Comparison of ENCODE assay signal across 23 mouse cellular contexts in genomic region chr4:48342705-48343104, GRCm38 (mm10).
DNase-seq lines count a peak whose midpoint lies in the region; ATAC-seq lines count a peak whose summit lies in the region.
"Had no signal": no experiment of that assay in that cellular context is flagged by ENCODE, and none has a peak within 500 bp of the region (broad histone marks: within the 10 kb centered on the region; RNA-seq: fewer than 3 reads in every experiment).

No protein-coding gene starts in this region.

- intact Hi-C loops in left cerebral cortex, postnatal 25 days (cut with DNase I), result no loop called here
- intact Hi-C loops in left cerebral cortex, postnatal 10 days (cut with DNase I), result no loop called here

- no peak for DNase-seq in frontal cortex, postnatal 25 days (ENCODE audit: low spot score in 2 of 2)
- peak; percentile 9 to 46 for DNase-seq in layer of hippocampus, adult 18-20 months (ENCODE audit: low spot score in 2 of 2)
- no peak for DNase-seq in layer of hippocampus, postnatal 25 days (ENCODE audit: extremely low spot score in 1 of 2, low spot score in 1 of 2)
- peak; percentile 4 to 54 for DNase-seq in left cerebral cortex, postnatal 25 days (ENCODE audit: low spot score in 2 of 2)
- DNase-seq in left cerebral cortex, postnatal 10 days (ENCODE audit: extremely low spot score in 1 of 2, low spot score in 2 of 2), result no peak
- peak; percentile 53 for DNase-seq in brain, adult 2 months (ENCODE audit: low read depth, low spot score)
- DNase-seq: adrenal gland, adult 8-10 months; adrenal gland, postnatal 14 days; adrenal gland, postnatal 36 days; B cell, adult 2 months; cerebellum, adult 11 months; cerebellum, adult 18-20 months; cerebellum, adult 8-10 months; cerebellum, adult 9-11 months; cerebellum, postnatal 14 days; cerebellum, postnatal 36 days; embryo, embryonic 11 days had no signal

- ATAC-seq in frontal cortex, adult (ENCODE audit: low TSS enrichment), result peak; percentile 90
- no peak for ATAC-seq in megakaryocyte-erythroid progenitor cell, adult 5-6 weeks (replicated peaks; ENCODE audit: low FRiP score, low TSS enrichment, poor library complexity, severe bottlenecking)
- ATAC-seq: activated CD4-positive, CD25-positive, alpha-beta regulatory T cell, adult 4 months; CD4-positive, CD25-positive, alpha-beta regulatory T cell, adult 4 months; forebrain, embryonic 14.5 days; Patski had no signal

Comparison
In these comparisons a context has a peak if more than half of its experiments do, and no peak if none do; other contexts are left out.
1. DNase-seq: peak in layer of hippocampus, adult 18-20 months (2 of 2), left cerebral cortex, postnatal 25 days (2 of 2) and brain, adult 2 months (single experiment); none in frontal cortex, postnatal 25 days (0 of 2), layer of hippocampus, postnatal 25 days (0 of 2) and left cerebral cortex, postnatal 10 days (0 of 2).